Mouse (Mus musculus) granulocyte monocyte progenitor cell, adult 5-6 weeks (primary cell): ENCODE results near the gene Sdhaf1. TPM values are rescaled to one million over a fixed set of nuclear protein-coding genes. Genes with fewer than 3 reads are reported as not detected.

Experiments used
- ATAC-seq: replicated peaks from 2 replicates; pipeline ENCODE4 v1.8.0; 2016; ENCODE audit warnings: mild to moderate bottlenecking, moderate TSS enrichment, inconsistent platforms; ENCODE audit not compliant: poor library complexity, severe bottlenecking
- total RNA-seq, 2 experiments: library from RNA; stranded (forward) in 1 of 2; stranded (reverse) in 1 of 2; fragments of 200-712, 200-1000 nt in 1 of 2; fragments of >200 nt in 1 of 2; fragmentation: Nextera tagmentation in 1 of 2; gene quantifications; 2 replicates each; pipeline ENCODE4 v1.2.3; 2014 to 2017

Sdhaf1 gene
- total RNA-seq, 2 experiments from 2014 or later, result 10.5 to 12.9 TPM

DNA sequence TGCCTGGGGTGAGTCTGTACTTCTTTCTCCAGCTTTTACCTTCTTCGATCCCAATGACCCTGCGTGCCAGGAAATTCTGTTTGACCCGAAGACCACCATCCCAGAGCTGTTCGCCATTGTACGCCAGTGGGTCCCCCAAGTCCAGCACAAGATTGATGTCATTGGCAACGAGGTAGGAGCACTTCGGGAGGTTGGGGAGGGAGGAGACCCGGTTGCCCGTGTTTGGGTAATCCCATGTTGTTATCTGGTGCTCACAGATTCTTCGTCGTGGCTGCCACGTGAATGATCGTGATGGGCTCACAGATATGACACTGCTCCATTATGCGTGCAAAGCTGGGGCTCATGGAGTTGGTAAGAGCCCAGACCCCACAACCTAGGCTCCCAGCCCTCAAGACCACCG lies 26.9 kb downstream of the Sdhaf1 start:
- no peak for ATAC-seq

DNA sequence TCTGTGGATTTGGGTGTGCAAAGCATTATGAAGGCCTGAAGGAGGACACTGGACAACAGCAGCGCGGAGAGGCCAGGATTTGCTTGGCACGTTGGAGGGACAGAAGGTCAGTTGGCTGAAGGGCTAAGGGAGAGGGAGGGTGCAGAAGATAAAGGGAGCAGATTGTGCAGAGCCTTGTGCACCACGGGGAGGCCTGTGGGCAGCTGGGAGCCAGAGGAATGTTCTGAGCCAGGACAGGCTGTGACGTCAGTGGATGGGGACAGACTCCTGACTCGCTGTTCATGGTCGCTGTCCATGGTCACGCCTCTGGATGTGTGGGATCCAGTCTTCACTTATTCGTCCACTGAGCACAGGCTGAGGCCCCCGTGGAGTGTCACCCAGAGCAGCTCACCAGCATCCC lies 28.6 kb downstream of the Sdhaf1 start:
- ATAC-seq, result no peak

DNA sequence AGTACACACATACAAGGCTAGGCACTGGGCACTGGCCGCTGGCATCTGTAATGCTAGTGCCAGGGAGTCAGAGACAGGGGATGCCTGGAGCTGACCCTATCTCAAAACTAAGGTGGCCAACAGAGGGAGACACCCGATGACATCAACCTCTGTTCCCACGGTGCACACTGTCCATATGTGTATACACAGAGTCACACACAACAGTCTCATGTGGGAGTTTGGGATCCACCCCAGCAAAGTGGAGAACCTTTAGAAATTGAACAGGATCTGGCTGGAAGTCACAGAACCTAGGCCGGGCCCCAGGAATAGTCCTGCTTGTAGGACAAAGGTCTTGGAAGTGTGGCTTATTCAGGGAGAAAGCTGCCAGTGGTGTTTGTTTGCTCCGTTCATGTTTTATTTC lies 29.4 kb downstream of the Sdhaf1 start:
- no peak for ATAC-seq

DNA sequence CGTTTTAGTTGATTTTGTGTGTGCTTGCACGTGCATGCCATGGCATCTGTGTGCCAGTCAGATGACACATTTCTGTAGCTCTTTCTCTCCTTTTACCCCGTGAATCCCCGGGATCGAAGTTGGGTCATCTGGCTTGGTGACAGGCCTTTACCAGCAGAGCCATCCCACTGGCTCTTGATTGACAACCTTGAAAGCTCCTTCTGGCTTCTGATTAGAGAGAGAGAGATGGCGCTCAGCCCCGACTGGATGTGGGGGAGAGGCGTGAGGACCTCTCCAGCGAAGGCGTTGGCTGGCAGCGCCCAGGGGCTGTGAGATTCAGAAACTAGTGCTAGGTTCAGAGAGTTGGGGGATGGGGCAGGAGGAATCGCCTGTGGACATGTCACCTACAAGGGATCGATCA lies 29.9 kb downstream of the Sdhaf1 start:
- no peak for ATAC-seq

DNA sequence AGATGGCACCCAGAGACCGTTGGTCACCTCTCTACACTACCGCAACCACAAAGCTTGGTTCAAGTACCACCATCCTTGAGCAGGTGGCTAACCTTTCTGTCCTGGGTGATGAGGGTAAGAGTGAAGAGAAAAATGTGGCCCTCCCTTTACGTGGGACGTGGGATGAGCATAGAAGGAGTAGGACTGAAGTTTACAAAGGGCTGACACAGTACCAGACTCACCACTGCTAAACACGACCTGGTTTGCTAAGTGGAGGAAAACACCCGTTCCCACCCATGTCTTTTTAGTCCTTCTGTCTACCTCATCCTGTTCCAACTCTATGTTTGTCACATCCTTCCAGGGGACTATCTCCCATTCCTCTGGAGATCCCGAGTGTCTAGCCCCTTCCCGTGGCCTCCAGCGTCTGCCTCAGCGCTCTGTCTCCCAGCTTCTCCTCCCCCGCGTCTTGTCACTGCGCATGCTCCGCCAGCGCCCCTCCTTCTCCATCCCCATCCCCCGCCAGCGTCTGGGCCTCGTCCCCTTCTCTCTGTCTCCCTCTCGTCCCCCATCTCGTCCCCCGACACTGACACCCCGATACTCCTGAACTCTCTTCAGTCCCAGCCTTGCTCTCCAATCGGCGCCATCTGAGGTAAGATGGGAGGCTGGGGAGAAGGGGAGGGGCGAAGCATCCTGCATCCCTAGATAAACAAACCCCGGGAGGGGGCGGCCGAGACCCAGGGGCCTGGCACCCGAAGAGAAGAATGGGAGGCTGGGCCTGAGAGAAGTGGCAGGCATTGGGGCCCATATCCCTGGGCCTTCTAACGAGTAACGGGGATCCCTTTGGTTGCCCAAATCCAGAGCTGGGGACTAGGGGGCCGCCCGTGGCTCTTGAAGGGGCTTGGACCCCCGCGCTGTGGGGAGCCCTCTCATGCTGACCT lies 32.2 kb downstream of the Sdhaf1 start, which contains the start of gene Clip3:
Gene Clip3, plus strand, starts transcription at position 514 of the 917 bp plus-strand sequence.
- no peak for ATAC-seq

DNA sequence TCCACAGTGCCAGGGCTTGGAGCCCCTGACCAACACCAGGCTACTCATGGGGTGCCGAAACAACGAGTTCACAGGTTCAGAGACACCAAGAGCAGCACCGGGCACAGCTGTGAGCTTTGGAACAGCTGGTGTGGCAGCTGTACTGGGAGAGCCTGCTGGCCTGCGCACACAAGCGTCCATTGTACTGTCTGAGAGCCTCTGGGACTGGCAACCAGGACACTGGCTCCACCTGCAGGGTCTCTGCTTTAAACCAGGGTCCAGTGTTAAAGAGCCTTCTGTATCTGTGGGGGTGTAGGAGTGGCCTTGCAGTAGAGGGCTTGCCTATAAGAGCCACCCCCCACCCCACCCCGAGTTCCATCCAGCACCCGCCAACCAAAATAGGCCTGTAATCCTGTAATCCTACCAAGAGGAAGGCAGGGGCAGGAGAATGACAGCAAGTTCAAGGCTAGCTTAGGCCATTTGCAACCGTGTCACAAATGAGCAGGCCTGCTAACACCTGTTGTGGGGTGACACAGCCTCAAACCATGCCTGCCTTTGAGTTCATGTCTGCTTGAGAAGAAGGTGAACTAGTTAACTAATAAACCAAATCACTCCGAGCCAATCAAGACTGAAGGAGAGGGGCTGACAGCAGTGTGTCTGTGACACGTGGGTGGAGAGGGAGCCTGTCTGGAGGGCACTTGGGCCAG lies 33.8 kb downstream of the Sdhaf1 start:
- ATAC-seq, result no peak

DNA sequence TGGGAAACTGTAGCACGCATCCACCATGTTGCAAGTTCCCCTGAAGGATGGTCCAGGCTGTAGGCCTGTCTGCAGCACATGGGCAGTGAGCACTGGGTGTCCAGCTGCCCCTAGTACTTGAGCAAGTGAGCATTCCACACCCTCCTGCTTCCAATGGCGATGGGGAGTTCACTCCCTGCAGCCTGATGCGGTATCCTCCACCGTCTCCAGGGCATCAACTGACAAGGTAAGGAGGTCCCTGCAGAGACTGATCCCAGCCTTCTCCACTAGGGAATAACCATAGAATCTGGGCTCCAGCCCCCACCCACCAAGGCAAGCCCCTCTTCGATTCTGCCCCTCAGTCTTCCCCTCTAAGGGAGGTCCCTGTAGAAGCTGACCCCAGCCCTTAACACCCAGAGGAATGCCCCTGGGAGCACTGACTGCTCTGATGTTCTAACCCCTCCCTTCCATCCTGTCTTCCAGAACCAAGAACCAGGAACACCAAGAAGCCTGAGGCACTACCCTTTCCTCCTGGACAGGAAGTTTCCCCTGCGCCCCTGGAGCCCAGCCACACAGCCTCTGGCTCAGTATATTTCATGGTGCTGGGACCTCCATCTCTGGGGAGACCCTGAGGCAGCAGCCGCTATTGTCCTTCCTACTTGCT lies 34.5 kb downstream of the Sdhaf1 start:
- no peak for ATAC-seq

DNA sequence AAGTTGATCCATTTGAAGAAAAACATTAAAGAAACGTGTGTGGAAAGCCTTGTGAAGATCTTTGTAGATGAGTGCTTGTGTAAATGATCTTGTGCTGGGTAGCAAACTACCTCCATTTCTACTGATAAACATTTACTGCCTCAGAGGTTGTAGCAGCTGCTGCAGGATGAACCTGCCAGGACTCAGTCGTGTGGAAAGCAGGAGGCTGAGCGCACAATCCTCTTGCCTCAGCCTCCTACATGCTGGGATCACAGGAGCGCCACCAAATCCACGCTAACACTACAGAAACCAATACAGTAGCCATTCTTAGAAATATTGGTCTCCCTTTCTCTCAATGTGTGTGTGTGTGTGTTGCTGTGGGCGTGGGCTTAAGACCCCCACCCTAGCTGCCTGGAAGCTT lies 35.6 kb downstream of the Sdhaf1 start:
- ATAC-seq, result no peak

DNA sequence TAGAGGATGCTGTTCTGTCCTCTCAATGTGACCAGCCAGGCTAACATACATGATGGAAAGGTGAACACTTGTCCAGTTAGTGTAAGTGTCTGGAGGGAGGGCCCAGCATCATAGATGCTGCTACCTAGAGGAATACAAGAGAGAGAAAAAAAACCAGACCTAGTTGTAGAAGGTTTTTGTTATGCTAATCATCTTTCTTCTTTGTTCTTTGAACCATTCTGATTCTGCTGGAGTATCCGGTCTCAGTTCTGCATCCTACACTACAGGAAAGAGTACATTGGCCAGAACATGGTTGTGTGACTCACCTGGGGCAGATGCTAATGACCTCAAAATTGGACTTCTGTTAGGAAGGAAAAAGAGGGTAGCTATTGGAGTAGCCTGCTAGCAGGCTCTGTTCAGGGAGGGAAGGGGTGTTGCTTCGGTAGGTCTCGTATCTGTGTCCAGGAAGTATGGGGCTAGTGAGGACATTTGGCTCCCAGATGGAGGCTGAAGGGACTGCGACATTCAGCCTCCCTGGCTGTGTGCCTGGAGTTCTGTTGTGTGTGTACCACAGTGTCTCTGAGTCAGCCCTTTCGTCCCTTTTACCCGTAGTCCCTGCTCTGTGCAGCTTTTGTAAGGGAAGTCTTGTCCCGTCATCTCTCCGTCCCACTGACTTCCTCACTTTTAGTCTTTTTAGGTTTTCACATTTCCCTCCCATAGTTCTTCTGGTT lies 36.8 kb downstream of the Sdhaf1 start:
- no peak; the same call in 1 of the 2 replicates for ATAC-seq

DNA sequence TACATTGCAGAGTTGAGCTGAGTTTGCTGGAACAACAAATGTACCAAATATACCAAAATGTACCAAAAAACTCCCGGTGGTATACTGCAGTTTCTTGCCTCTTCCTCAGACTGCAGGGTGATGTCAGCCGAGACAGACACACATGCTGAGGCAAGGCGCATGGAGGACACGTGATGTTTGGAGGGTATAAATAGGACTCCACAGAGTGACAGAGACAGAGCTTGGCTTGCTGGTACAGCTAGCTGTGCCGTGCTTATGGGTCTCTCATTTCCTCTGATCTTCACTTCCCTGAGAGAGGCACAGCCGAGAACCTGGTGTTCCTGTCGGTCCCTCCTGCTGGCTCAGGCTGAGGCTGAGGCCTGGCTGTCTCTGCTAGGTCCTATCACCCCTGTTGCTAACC lies 41.0 kb downstream of the Sdhaf1 start:
- ATAC-seq, result no peak

DNA sequence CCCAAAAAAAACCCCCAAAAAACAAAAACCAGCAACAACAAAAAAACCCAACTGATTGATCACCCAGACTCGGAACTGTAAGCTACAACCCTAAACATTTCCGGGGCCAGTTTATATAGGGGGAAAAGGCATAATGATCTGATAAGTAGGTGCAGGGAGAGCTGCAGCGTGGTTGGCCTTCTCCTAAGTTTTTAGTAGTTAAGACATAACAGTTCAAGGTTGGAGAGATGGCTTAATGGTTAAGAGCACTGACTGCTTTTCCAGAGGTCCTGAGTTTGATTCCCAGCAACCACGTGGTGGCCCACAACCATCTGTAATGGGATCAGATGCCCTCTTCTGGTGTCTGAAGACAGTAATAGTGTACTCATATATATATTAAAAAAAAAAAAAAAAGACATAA lies 42.2 kb downstream of the Sdhaf1 start:
- no peak for ATAC-seq

DNA sequence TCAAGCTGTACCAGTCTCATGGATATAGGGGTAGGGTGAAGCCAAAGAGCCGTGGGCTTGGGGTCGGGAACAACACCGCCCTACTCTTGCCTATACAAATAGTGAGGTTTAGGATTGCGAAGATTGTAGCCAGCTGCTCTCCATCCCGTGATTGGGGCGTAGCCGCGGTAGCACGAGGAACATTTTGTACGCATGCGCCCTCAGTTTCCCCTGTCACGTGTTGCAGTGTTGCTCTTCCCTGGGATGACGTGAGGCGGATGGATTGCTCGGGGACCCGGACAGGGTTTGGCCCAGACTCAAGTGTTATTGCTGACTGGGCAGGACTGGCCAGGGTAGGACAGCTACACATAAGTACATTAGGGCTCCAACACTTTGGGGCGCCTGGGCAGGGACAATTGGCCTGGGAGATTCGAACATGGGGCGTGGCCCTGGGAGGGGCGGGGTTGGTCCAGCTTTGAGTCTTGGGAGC lies 43.0 kb downstream of the Sdhaf1 start:
- ATAC-seq, result peak; percentile 43

DNA sequence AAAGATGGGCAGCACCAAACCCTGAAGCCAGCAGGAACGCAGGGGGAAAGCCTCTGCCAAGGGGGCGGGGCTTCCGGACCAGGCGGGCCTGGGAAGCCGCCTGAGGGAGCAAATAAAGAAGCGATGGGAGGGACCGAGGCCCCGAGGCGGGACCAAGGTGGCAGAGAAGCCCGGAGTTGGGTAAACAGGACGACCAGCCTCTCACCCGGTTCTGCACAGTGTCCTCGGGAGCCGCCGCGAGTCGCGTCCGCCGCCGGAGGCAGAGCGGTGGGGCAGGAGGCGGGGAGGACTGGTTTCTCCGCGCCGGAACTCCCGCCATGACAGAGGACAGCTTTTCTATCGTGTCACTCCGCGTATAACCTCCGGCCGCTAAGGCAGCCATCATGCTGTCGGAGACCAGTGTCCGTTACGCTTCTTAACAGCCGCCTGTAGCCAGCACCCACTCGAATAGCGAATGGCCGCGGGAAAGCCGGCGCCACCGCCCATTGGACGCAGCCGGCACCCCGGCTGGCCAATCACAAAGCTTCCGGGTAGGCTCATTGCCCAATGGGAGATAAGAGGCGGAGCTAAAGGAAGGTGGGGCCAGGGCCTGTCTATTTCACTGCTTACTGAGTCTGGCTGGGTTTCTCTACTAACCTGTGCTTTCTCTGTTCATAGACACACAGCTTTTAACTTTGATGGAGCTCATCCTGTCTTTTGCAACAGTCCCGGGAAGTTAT lies 43.6 kb downstream of the Sdhaf1 start, which contains the start of the genes Thap8 and Wdr62:
Gene Thap8, plus strand, starts transcription at position 144 of the 719 bp plus-strand sequence.
Gene Wdr62, minus strand, starts transcription at position 469 of the 719 bp plus-strand sequence.
- peak; percentile 91 for ATAC-seq

DNA sequence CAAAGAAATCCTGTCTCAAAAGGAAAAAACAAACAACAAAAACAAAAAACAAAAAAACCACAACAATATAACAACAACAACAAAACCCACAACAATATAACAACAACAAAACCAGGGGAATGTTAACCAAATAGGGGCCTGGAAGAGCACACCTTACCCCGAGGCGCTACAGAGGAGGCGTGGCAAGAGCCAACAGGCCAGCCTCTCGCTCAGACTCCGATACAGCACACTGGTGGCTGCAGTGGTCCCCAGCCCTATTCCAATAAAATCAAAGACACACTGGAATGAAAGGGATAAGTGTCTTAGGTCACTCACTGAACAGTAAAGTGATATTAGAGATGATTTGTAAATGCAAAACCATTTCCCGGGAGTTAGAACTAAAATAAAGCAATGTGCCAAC lies 44.2 kb downstream of the Sdhaf1 start:
- no peak for ATAC-seq

DNA sequence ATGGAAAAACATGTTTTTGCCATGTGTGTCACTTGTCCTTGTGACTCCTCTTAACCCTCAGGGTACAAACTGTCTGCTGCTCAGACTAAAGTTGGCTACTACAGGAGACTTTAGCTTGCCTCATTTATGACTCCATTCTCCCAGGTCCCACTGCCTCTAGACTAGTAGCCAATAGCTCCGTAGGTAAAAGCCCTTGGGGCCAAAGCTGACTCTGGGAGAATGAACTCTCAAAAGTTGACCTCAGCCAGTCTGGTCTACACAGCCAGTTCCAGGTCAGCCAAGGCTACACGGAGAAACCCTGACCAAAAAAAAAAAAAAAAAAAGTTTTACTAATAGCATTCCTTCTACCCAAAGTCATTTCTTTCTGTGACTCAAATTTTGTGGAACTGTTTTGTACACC lies 44.8 kb downstream of the Sdhaf1 start:
- ATAC-seq, result no peak

DNA sequence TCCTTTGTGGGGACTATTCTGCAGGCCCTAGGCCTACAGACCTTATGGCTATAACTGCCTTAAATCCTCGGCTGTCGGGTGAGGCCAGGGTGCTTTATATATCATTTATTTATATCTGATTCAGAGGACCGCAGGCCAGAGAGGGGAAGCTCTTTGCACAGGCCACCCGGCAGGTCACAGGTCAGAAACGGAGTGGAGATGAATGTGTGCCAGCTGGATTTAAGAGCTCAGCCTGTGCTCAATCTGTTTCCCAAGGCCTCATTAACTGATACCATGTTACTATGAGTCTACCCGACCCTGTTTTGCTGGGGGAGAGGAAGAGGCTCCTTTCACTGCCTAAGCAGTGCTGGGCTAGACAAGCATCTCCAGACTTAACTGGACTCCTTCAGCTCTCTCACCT lies 49.3 kb downstream of the Sdhaf1 start:
- no peak for ATAC-seq
